Mouse (Mus musculus) lung, postnatal 10 days (tissue): ENCODE measurements at regions not wholly inside any gene's neighbourhood (a gene's known extent, or its start where the extent isn't known, plus 50 kb on each side); places are given as distances from the start of the nearest gene placed in this dataset.

Source experiments
- DNase-seq: peaks from one replicate; pipeline ENCODE4 v3.0.0; 2021

GRCm38 (mm10) chr12:91963239-91963638 lies 114.3 kb upstream of the Sel1l start:
- DNase-seq: peak; percentile 19

- DNase-seq: no peak
These were observed 109.1 kb upstream of the Sel1l start for GRCm38 (mm10) chr12:91958086-91958485.

- DNase-seq: no peak
These were observed 107.5 kb upstream of the Sel1l start for GRCm38 (mm10) chr12:91956411-91956810.

GRCm38 (mm10) chr12:91948602-91949167 lies 99.7 kb upstream of the Sel1l start:
- peak; percentile 12 for DNase-seq

- no peak for DNase-seq
These were observed 99.0 kb upstream of the Sel1l start for GRCm38 (mm10) chr12:91947998-91948397.

- DNase-seq: no peak
These were observed 97.6 kb upstream of the Sel1l start for GRCm38 (mm10) chr12:91946541-91946940.

- DNase-seq: no peak
These were observed 83.8 kb upstream of the Sel1l start for GRCm38 (mm10) chr12:91932490-91933361.

- DNase-seq: no peak
These were observed 82.6 kb upstream of the Sel1l start for GRCm38 (mm10) chr12:91931586-91931985.

GRCm38 (mm10) chr12:91929386-91930054 lies 80.6 kb upstream of the Sel1l start:
- no peak for DNase-seq

GRCm38 (mm10) chr12:91927576-91927975 lies 78.6 kb upstream of the Sel1l start:
- DNase-seq: no peak

- no peak for DNase-seq
These were observed 66.5 kb upstream of the Sel1l start for GRCm38 (mm10) chr12:91915486-91915885.

GRCm38 (mm10) chr12:91910529-91910928 lies 61.6 kb upstream of the Sel1l start:
- peak; percentile 42 for DNase-seq
